Mouse (Mus musculus): ENCODE measurements around the gene Vcam1.

Vcam1 gene

GRCm38 (mm10) chr3:116129259-116129738, at the start of gene Vcam1:
TSS of gene Vcam1 (minus strand) at chr3:116129688.
- peak; percentile 44 to 53 for DNase-seq

- DNase-seq, result no peak
These were observed 45.6 kb upstream of the Vcam1 start for GRCm38 (mm10) chr3:116175106-116175505.

- DNase-seq, result no peak
These were observed 42.0 kb upstream of the Vcam1 start for GRCm38 (mm10) chr3:116171461-116171860.

- DNase-seq, result no peak
These were observed 38.6 kb upstream of the Vcam1 start for GRCm38 (mm10) chr3:116168056-116168455.

- no peak for DNase-seq
These were observed 36.8 kb upstream of the Vcam1 start for GRCm38 (mm10) chr3:116166296-116166695.

- no peak for DNase-seq
These were observed 35.5 kb upstream of the Vcam1 start for GRCm38 (mm10) chr3:116165030-116165429.

- no peak for DNase-seq
These were observed 34.0 kb upstream of the Vcam1 start for GRCm38 (mm10) chr3:116163517-116163916.

GRCm38 (mm10) chr3:116162097-116162666, 32.7 kb upstream of the Vcam1 start:
- DNase-seq, result no peak

GRCm38 (mm10) chr3:116159376-116159775, 29.9 kb upstream of the Vcam1 start:
- no peak for DNase-seq

GRCm38 (mm10) chr3:116157447-116157990, 28.0 kb upstream of the Vcam1 start:
- DNase-seq, result no peak

- DNase-seq, result no peak
These were observed 20.7 kb upstream of the Vcam1 start for GRCm38 (mm10) chr3:116150056-116150632.

GRCm38 (mm10) chr3:116149096-116149495, 19.6 kb upstream of the Vcam1 start:
- no peak for DNase-seq

- DNase-seq, result peak; percentile 11 to 40
These were observed 19.2 kb upstream of the Vcam1 start for GRCm38 (mm10) chr3:116148676-116149075.

GRCm38 (mm10) chr3:116141226-116141625, 11.7 kb upstream of the Vcam1 start:
- no peak for DNase-seq

- no peak for DNase-seq
These were observed 9.5 kb upstream of the Vcam1 start for GRCm38 (mm10) chr3:116139000-116139399.

- no peak for DNase-seq
These were observed 8.6 kb upstream of the Vcam1 start for GRCm38 (mm10) chr3:116138081-116138480.

- DNase-seq, result no peak
These were observed 3.9 kb upstream of the Vcam1 start for GRCm38 (mm10) chr3:116133363-116133762.

- no peak for DNase-seq
These were observed 1.2 kb upstream of the Vcam1 start for GRCm38 (mm10) chr3:116130711-116131110.

- DNase-seq, result peak in 1 of 2 experiments; percentile 11
These were observed 530 bp upstream of the Vcam1 start for GRCm38 (mm10) chr3:116129841-116130595.

- no peak for DNase-seq
These were observed 930 bp downstream of the Vcam1 start for GRCm38 (mm10) chr3:116128311-116129204.

GRCm38 (mm10) chr3:116127836-116128235, 1.7 kb downstream of the Vcam1 start:
- no peak for DNase-seq

- no peak for DNase-seq
These were observed 2.2 kb downstream of the Vcam1 start for GRCm38 (mm10) chr3:116127281-116127680.

Data from lung, adult 18-20 months (tissue).